Mouse (Mus musculus) erythroblast, embryonic 14.5 days (primary cell): ENCODE data around the gene P4ha2.

Experiments used
- GATA1 ChIP-seq: IDR thresholded peaks from 2 replicates; pipeline ENCODE4 v1.6.1; 2012; ENCODE audit warnings: low read length, inconsistent platforms, mixed read lengths
- TAL1 ChIP-seq: IDR thresholded peaks from 3 replicates; pipeline ENCODE4 v1.6.1; 2012; ENCODE audit warnings: low read length, inconsistent platforms, mixed read lengths

DNA sequence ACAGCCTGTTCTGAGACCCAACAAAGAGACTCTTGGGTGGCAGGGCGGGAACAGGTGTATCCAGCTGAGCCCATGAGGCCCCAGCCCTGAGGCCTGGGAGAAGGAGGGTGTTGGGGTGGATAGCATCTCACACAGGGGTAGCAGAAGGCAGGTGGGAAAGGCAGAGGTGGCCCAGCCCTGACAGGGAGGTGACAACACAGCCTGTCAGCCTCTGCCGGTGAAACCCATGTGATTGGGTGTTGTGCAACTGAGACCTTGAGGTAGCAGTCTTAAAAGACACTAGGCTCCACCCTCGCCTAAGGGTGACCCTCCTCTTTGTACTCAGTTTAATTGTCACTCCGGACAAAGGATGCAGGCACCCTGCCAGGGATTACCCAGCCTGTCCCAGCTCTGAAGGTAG lies 26.6 kb upstream of the P4ha2 start:
- no peak for TF ChIP-seq GATA1
- no peak for TF ChIP-seq TAL1
